Mouse (Mus musculus): Measurements from ENCODE around the gene Kcnj4. TPM values are rescaled to one million over a fixed set of nuclear protein-coding genes. Genes with fewer than 3 reads are reported as not detected.

Gene Kcnj4
- polyA plus RNA-seq, 1 experiment from 2014 or later = 0.43 TPM

DNA sequence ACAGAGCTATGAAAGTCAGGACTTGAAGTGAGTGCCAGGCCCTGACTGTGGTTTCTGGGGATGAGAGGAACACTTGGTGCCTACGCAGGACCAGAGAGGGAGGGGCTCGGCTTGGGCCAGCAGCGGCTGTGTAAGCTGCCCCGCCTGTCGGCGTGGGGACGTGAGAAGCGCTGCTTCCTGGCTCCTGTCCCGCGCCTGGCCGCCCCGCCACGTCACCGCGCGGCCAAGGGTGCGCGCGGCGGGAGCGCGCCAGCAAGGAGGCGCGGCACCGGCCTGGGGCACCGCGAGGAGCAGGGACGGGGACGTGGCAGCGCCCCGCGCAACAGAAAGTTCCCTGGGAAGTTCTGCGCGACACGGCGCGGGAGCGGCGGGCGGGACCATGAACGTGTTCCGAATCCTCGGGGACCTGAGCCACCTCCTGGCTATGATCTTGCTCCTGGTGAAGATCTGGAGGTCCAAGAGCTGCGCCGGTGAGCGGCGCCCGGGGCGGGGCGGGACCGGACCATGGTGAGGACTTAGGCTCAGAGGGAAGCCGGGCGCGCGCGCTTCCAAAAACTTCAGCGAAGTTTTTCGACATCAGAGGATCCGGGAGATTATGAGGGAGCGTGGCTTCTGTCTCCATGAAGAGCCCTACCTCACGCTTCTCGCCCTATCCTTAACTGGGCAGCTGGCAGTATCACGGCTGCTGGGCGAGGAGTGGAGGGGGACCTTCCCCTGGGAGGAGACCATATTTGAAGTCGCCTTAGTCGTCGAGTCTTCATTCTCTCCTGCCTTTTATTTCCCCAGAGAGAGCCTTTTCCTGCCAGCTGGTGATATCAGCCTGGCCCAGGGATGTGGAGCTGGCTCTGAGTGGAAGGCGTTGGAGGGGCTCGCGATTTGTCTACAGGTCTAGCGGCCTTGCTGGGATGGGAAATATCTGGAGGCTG is 11.4 kb upstream of the Kcnj4 start, which contains the start of gene Kdelr3:
TSS of gene Kdelr3 (plus strand) at position 241 of the 926 bp plus-strand sequence.
- no peak for ATAC-seq
- peaks cover 30% of the 10 kb centered on the region for H3K27me3 ChIP-seq (replicated peaks; ENCODE audit: control insufficient read depth, insufficient read depth, low read length)

DNA sequence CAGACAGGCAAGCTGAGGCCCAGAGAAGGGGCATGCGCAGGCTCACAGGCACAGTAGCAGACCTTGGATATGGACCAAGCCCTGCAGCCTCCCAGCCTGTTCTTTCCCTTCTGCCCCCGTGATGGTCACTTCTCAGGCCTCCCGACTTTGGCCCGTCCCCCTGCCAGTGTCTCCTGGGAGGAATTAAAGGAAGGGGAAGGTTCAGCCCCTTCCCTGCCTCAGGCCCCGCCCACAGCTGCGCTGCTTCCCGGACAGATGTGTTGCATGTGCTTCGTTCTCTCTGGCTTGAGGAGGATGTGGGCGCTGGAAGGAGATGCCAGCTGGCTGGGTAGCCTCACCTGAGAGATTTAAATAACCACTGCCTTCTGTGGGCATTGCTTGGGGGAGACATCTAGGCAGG is 8.9 kb upstream of the Kcnj4 start:
- Histone ChIP-seq H3K4me1 (replicated peaks; ENCODE audit: control insufficient read depth, insufficient read depth, low read length) (peaks cover 25% of the 10 kb centered on the region), H3K27ac (ENCODE audit: low read length) (no peak overlapping the region), H3K36me3 (ENCODE audit: control insufficient read depth, insufficient read depth) (no peaks in the 10 kb centered on the region), H3K4me2 (ENCODE audit: low read length) (no peak overlapping the region), H3K9me3 (ENCODE audit: control insufficient read depth, low read length) (no peaks in the 10 kb centered on the region), H3K27me3 (replicated peaks; ENCODE audit: control insufficient read depth, insufficient read depth, low read length) (peaks cover 34% of the 10 kb centered on the region), H3K4me3 (replicated peaks; ENCODE audit: low read length) (no peak overlapping the region), H3K9ac (replicated peaks; ENCODE audit: low read depth, low read length) (no peak overlapping the region)
- no peak for ATAC-seq
- WGBS = 8% methylated on average over 9 of the region's 9 CpGs

More for the DNA sequence above, 11.4 kb upstream of the Kcnj4 start, which contains the start of gene Kdelr3:
- Histone ChIP-seq H3K9me3 (ENCODE audit: control insufficient read depth, low read length) (no peaks in the 10 kb centered on the region), H3K4me3 (replicated peaks; ENCODE audit: low read length) (peak within 1 kb of the TSS; percentile 41), H3K4me1 (replicated peaks; ENCODE audit: control insufficient read depth, insufficient read depth, low read length) (peaks cover 21% of the 10 kb centered on the region), H3K4me2 (ENCODE audit: low read length) (peak within 1 kb of the TSS; percentile 82), H3K9ac (replicated peaks; ENCODE audit: low read depth, low read length) (peak within 1 kb of the TSS; percentile 30), H3K27ac (ENCODE audit: low read length) (no peak within 1 kb of the TSS), H3K36me3 (ENCODE audit: control insufficient read depth, insufficient read depth) (no peaks in the 10 kb centered on the region)
- WGBS = under 1% methylated on average over 71 of the region's 71 CpGs

DNA sequence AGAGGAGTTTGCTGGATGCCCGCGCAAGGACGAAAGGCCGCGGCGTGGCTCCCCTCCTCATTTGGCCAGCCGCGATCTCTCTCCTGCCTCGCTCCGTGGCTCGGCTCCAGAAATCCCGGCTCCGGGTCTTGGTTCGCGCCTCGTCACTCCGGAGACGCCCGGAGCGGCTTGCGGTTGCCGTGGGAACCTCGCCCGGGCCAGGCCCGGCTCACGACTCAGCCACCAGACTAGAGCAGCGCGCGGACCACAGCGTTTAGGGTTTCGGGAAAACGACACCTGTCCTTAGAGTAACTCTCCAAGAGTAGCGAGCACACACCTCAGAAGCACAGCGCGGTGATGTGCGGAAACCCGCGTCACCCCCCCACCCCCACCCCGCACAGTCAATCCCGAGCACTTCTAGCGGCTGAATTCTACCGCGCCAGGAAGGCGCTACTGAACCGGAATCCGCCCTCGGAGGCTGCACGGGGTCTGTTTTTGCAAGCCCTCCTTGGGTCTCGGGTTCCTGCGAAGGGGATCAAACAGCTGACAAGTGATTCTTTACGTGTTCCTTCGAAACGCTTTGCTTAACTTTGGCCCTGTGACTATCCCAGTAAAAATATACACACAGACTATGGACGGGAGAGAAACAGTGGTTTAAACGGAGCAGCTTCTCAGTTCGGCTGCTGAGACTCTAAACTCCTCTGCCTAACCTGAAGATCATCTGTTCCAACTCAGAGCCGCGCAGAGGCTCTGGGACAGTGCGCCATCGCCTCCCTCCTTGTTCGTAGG is 6.7 kb upstream of the Kcnj4 start:
- Histone ChIP-seq H3K27me3 (replicated peaks; ENCODE audit: control insufficient read depth, insufficient read depth, low read length) (peaks cover 41% of the 10 kb centered on the region), H3K4me1 (replicated peaks; ENCODE audit: control insufficient read depth, insufficient read depth, low read length) (peaks cover 19% of the 10 kb centered on the region), H3K27ac (ENCODE audit: low read length) (no peak overlapping the region), H3K4me3 (replicated peaks; ENCODE audit: low read length) (peak overlapping the region; percentile 44), H3K4me2 (ENCODE audit: low read length) (peak overlapping the region; percentile 60), H3K36me3 (ENCODE audit: control insufficient read depth, insufficient read depth) (no peaks in the 10 kb centered on the region), H3K9me3 (ENCODE audit: control insufficient read depth, low read length) (no peaks in the 10 kb centered on the region), H3K9ac (replicated peaks; ENCODE audit: low read depth, low read length) (peak overlapping the region; percentile 42)
- peak; percentile 89 for ATAC-seq
- 1% methylated on average over 61 of the region's 61 CpGs for WGBS

DNA sequence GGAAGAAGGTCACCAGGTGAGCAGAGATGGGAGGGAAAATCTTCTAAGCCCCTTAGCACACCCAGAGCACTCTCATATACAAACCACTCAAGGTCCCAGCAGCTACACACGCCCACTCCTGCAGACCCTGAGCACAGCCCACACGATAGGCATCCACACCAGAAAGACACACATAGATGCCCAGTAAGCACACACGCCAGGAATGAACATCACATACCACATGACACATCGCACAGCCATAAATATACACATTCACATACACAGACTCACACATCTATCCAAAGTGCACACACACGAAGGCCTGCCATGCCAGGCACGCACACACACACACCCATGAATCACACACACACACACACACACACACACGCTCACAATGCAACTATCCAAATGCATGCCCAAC is 5.4 kb upstream of the Kcnj4 start:
- Histone ChIP-seq H3K9me3 (ENCODE audit: control insufficient read depth, low read length) (no peaks in the 10 kb centered on the region), H3K27ac (ENCODE audit: low read length) (no peak overlapping the region), H3K4me2 (ENCODE audit: low read length) (no peak overlapping the region), H3K4me1 (replicated peaks; ENCODE audit: control insufficient read depth, insufficient read depth, low read length) (peaks cover 18% of the 10 kb centered on the region), H3K9ac (replicated peaks; ENCODE audit: low read depth, low read length) (no peak overlapping the region), H3K27me3 (replicated peaks; ENCODE audit: control insufficient read depth, insufficient read depth, low read length) (peaks cover 31% of the 10 kb centered on the region), H3K4me3 (replicated peaks; ENCODE audit: low read length) (no peak overlapping the region), H3K36me3 (ENCODE audit: control insufficient read depth, insufficient read depth) (no peaks in the 10 kb centered on the region)
- 81% methylated on average over 7 of the region's 7 CpGs for WGBS
- no peak for ATAC-seq

DNA sequence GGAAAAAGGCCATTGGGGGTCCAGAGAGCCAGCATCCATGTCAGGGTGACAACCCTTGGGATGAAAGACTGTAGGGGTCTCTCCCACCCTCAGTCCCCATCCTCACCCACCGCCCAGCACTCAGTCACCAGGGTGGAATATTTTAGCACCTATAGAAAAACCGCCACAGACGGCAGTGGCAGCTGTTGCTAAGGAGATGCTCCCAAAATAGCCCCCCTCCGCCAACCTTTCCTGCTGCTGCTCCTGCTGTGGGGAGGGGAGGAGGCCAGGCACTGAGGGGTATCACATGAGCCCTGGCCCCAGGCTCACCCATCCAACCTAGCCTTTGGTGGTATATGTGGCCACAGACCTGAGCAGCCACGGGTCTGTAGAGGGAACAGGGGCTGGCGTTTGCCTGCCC is 5.0 kb upstream of the Kcnj4 start:
- no peak overlapping the region for H3K4me3 ChIP-seq (replicated peaks; ENCODE audit: low read length)
- H3K9ac ChIP-seq (replicated peaks; ENCODE audit: low read depth, low read length) = no peak overlapping the region
- H3K4me2 ChIP-seq (ENCODE audit: low read length) = no peak overlapping the region
- no peaks in the 10 kb centered on the region for H3K36me3 ChIP-seq (ENCODE audit: control insufficient read depth, insufficient read depth)
- WGBS = 23% methylated on average over 6 of the region's 6 CpGs
- H3K27ac ChIP-seq (ENCODE audit: low read length) = no peak overlapping the region
- no peaks in the 10 kb centered on the region for H3K9me3 ChIP-seq (ENCODE audit: control insufficient read depth, low read length)
- ATAC-seq = no peak
- H3K4me1 ChIP-seq (replicated peaks; ENCODE audit: control insufficient read depth, insufficient read depth, low read length) = peaks cover 22% of the 10 kb centered on the region
- peaks cover 33% of the 10 kb centered on the region for H3K27me3 ChIP-seq (replicated peaks; ENCODE audit: control insufficient read depth, insufficient read depth, low read length)

DNA sequence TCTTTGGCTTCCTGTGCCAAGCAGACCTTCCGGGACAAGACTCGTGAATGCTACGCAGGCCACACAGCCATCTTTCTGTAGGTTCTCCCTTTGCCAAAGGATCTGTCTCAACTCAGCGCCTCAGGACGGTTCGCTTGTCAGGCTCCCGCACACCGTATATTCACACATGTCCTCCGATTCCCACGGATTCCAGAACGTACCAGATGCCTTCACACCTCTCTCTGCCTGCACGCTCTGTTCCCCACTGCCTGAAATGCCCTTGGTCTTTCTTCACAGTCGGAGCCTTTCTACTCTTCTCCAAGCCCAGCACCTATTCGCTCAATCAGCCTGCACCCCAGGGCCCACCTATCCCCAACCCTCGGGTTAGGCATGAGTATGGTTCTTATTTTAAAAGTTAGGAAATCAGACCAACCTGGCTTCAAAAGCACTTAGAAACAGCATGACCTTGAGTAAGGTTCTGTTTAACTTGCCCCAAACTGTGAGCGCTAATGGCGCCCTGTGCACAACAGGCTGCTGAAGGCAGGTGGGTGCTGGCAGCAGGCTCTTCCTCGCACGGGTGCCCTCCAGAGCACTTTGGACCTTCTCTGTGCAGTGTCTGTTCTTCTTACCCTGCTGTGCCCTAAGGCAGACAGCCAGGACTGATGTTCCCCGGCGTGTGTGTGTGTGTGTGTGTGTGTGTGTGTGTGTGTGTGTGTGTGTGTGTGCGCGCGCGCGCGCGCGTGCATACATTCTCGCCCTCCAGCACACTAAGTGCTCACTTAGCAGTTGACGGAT is 2.2 kb upstream of the Kcnj4 start:
- Histone ChIP-seq H3K9me3 (ENCODE audit: control insufficient read depth, low read length) (no peaks in the 10 kb centered on the region), H3K27me3 (replicated peaks; ENCODE audit: control insufficient read depth, insufficient read depth, low read length) (peaks cover 33% of the 10 kb centered on the region), H3K9ac (replicated peaks; ENCODE audit: low read depth, low read length) (no peak overlapping the region), H3K4me3 (replicated peaks; ENCODE audit: low read length) (no peak overlapping the region), H3K4me1 (replicated peaks; ENCODE audit: control insufficient read depth, insufficient read depth, low read length) (peaks cover 31% of the 10 kb centered on the region), H3K36me3 (ENCODE audit: control insufficient read depth, insufficient read depth) (no peaks in the 10 kb centered on the region), H3K27ac (ENCODE audit: low read length) (no peak overlapping the region), H3K4me2 (ENCODE audit: low read length) (no peak overlapping the region)
- 48% methylated on average over 31 of the region's 31 CpGs for WGBS
- ATAC-seq = no peak

DNA sequence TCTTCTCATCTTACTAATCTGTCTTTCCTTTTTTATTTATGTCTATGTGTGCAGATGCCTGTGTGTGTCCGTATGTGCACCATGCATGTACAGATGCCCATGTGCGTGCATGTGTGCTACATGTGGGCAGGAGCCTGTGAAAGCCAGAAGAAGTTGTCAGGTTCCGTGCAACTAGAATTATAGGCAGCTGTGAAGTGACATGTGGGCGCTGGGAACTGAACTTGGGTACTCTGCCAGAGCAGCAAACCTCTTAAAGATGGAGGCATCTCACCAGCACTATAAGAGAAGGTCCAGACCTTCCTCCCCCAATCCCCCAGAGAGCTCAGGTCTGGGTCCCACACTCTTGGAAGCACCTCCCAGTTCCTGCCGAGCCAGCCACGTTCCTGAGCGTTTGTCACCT is 1.4 kb upstream of the Kcnj4 start:
- peaks cover 39% of the 10 kb centered on the region for H3K27me3 ChIP-seq (replicated peaks; ENCODE audit: control insufficient read depth, insufficient read depth, low read length)
- H3K36me3 ChIP-seq (ENCODE audit: control insufficient read depth, insufficient read depth) = no peaks in the 10 kb centered on the region
- WGBS = 33% methylated on average over 7 of the region's 7 CpGs
- no peak overlapping the region for H3K27ac ChIP-seq (ENCODE audit: low read length)
- ATAC-seq = no peak
- H3K9ac ChIP-seq (replicated peaks; ENCODE audit: low read depth, low read length) = no peak overlapping the region
- H3K9me3 ChIP-seq (ENCODE audit: control insufficient read depth, low read length) = no peaks in the 10 kb centered on the region
- no peak overlapping the region for H3K4me2 ChIP-seq (ENCODE audit: low read length)
- no peak overlapping the region for H3K4me3 ChIP-seq (replicated peaks; ENCODE audit: low read length)
- peaks cover 25% of the 10 kb centered on the region for H3K4me1 ChIP-seq (replicated peaks; ENCODE audit: control insufficient read depth, insufficient read depth, low read length)

DNA sequence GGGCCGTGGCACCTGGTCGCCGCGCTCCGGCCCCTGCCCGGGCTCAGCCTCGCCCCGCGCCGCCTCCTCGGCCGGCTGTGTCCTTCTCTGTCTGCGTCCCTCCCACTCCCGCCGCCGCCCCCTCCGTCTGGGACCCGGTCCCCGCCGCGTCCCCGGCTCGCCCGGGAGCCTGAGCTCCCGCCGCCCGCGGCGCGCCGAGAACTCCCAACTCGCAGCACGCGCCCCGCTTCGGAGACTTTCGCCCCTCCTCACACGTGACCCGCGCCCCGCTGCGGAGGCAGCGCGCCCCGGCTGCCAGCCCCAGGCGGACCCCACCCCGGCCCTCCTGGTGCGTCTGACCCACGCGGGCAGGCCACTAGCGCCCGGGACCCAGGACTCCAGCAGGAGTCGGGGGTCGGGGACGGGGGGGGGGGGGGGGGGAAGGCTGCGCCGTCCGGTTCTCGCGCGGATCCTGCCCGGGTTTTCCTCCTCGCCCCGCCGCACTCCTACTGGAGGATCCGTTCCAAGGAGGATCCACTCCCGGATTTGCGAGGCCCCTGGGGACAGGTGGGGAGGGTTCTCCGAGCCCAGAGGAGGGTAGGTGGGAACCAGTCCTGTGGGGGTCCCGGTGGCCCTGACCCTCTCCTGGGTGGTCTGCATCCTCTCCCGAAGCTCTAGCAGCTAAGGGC is 709 bp upstream of the Kcnj4 start:
- Histone ChIP-seq H3K27ac (ENCODE audit: low read length) (no peak overlapping the region), H3K4me2 (ENCODE audit: low read length) (peak overlapping the region; percentile 99), H3K9ac (replicated peaks; ENCODE audit: low read depth, low read length) (peak overlapping the region; percentile 57), H3K27me3 (replicated peaks; ENCODE audit: control insufficient read depth, insufficient read depth, low read length) (peaks cover 40% of the 10 kb centered on the region), H3K36me3 (ENCODE audit: control insufficient read depth, insufficient read depth) (no peaks in the 10 kb centered on the region), H3K4me3 (replicated peaks; ENCODE audit: low read length) (peak overlapping the region; percentile 61), H3K9me3 (ENCODE audit: control insufficient read depth, low read length) (no peaks in the 10 kb centered on the region), H3K4me1 (replicated peaks; ENCODE audit: control insufficient read depth, insufficient read depth, low read length) (peaks cover 23% of the 10 kb centered on the region)
- WGBS = under 1% methylated on average over 55 of the region's 71 CpGs
- peak; percentile 59 for ATAC-seq

All from forebrain, embryonic 16.5 days (tissue).